Mouse (Mus musculus): ENCODE results near the gene Pimreg. TPM values are rescaled to one million over a fixed set of nuclear protein-coding genes. Genes with fewer than 3 reads are reported as not detected.

Gene Pimreg
- 4.0 TPM for polyA plus RNA-seq (2017; shearing (Covaris generic))

DNA sequence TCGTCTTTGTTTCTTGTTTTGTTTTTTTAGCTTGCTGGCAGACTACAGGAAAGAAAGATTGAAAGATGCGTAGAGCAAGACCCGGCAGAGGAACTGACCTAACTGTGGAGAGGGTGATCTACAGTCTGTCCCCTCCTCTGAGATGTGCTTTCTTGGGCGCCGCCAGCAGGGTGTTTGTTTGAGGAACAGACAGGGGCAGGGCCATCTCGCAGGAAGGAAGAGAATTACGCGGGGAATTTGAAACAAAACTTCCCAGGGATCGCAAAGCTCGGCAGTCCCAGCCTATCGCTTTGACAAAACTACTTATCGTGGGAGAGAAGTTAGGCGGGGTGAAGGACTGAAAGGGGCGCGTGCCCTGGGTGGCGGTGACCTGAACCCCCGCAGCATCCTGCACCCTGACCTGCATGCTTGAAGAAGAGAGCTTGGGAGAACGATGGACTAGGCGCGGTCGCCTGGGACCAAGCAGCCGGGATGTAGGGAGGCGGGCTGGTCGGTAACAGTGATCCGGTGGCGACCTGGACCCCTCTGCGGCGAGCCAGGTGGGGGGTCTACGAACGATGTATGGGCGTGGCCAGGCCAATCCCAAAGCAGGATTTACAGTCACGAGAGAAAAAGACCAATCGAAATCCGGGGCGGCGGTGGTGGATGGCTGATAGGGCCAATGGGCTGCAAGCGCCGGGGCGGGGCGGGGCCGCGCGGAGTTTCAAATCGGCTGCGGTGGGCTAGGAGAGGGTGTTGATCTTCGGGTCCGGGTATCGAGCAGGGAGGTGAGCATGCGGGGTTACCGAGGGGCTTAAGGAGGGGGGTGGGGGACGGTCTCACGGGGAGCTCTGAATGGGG lies at the start of gene Pimreg:
TSS of gene Pimreg (plus strand) at position 265 of the 840 bp plus-strand sequence.

GRCm38 (mm10) chr11:72037409-72037808 lies 4.4 kb upstream of the Pimreg start, which contains the start of gene Aipl1:
Aipl1 (minus strand) TSS chr11:72037509.

Other genes starting within 250 kb of the Pimreg start
- gene Aipl1, start 4.5 kb upstream of the Pimreg start, polyA plus RNA-seq (2017; shearing (Covaris generic)): 0.66 TPM
- gene Pitpnm3, start 93.7 kb downstream of the Pimreg start, polyA plus RNA-seq (2017; shearing (Covaris generic)): not detected
- gene Gm43951, start 164.8 kb downstream of the Pimreg start, polyA plus RNA-seq (2017; shearing (Covaris generic)): 0.39 TPM
- gene 4933427D14Rik, start 165.4 kb downstream of the Pimreg start, polyA plus RNA-seq (2017; shearing (Covaris generic)): 39.8 TPM
- 109 TPM for gene Txndc17, start 165.5 kb downstream of the Pimreg start, polyA plus RNA-seq (2017; shearing (Covaris generic))
- 26.4 TPM for gene Med31, start 173.6 kb downstream of the Pimreg start, polyA plus RNA-seq (2017; shearing (Covaris generic))
- gene Slc13a5, start 225.2 kb downstream of the Pimreg start, polyA plus RNA-seq (2017; shearing (Covaris generic)): not detected

All from inflammation-experienced regulatory T-cells, adult 16 weeks (primary cell).